Mouse (Mus musculus) common myeloid progenitor, adult 5-6 weeks (primary cell): Measurements from ENCODE around the gene Cdh11. TPM values are rescaled to one million over a fixed set of nuclear protein-coding genes. Genes with fewer than 3 reads are reported as not detected.
"Not testable (repeated sequence)": the region's sequence is repeated elsewhere in the genome, so short reads cannot be mapped to it uniquely, and the experiment has no call there.

ENCODE experiments used
- ATAC-seq: replicated peaks from 2 replicates; pipeline ENCODE4 v1.8.0; 2016; ENCODE audit warnings: low read depth, mild to moderate bottlenecking, moderate TSS enrichment, inconsistent platforms; ENCODE audit not compliant: poor library complexity, severe bottlenecking
- total RNA-seq: library from RNA; stranded (forward); fragments of 200-1000, 187-1606 nt; gene quantifications from 2 replicates; pipeline ENCODE4 v1.2.3, GENCODE M21; 2017

Cdh11 gene
- total RNA-seq, 1 experiment from 2014 or later, result not detected

- ATAC-seq, result no peak
Observed at GRCm38 (mm10) chr8:102725496-102725895, 59.9 kb downstream of the Cdh11 start.

GRCm38 (mm10) chr8:102715956-102716355 is 69.5 kb downstream of the Cdh11 start:
- ATAC-seq, result no peak

GRCm38 (mm10) chr8:102707305-102707704 is 78.1 kb downstream of the Cdh11 start:
- ATAC-seq, result no peak

GRCm38 (mm10) chr8:102705376-102705905 is 80.0 kb downstream of the Cdh11 start:
- ATAC-seq, result no peak

GRCm38 (mm10) chr8:102700245-102700644 is 85.2 kb downstream of the Cdh11 start:
- ATAC-seq, result no peak

GRCm38 (mm10) chr8:102698232-102698837 is 87.1 kb downstream of the Cdh11 start:
- ATAC-seq, result no peak

GRCm38 (mm10) chr8:102693465-102693864 is 92.0 kb downstream of the Cdh11 start:
- no peak for ATAC-seq

- ATAC-seq, result not testable (repeated sequence)
Observed at GRCm38 (mm10) chr8:102685491-102685890, 100.0 kb downstream of the Cdh11 start.

- no peak for ATAC-seq
Observed at GRCm38 (mm10) chr8:102685023-102685422, 100.4 kb downstream of the Cdh11 start.

- no peak for ATAC-seq
Observed at GRCm38 (mm10) chr8:102677148-102677547, 108.3 kb downstream of the Cdh11 start.

- not testable (repeated sequence) for ATAC-seq
Observed at GRCm38 (mm10) chr8:102664561-102664960, 120.9 kb downstream of the Cdh11 start.

GRCm38 (mm10) chr8:102656529-102656928 is 128.9 kb downstream of the Cdh11 start:
- ATAC-seq, result no peak

GRCm38 (mm10) chr8:102651964-102652363 is 133.5 kb downstream of the Cdh11 start:
- no peak for ATAC-seq

- ATAC-seq, result no peak
Observed at GRCm38 (mm10) chr8:102627151-102627550, 158.3 kb downstream of the Cdh11 start.

GRCm38 (mm10) chr8:102612146-102612545 is 173.3 kb downstream of the Cdh11 start:
- ATAC-seq, result no peak

GRCm38 (mm10) chr8:102601327-102601726 is 184.1 kb downstream of the Cdh11 start:
- no peak for ATAC-seq

GRCm38 (mm10) chr8:102596523-102596922 is 188.9 kb downstream of the Cdh11 start:
- no peak for ATAC-seq

- no peak for ATAC-seq
Observed at GRCm38 (mm10) chr8:102593899-102594298, 191.5 kb downstream of the Cdh11 start.
